1 mouse cellular context compared by ENCODE assay signal in the genomic region with DNA sequence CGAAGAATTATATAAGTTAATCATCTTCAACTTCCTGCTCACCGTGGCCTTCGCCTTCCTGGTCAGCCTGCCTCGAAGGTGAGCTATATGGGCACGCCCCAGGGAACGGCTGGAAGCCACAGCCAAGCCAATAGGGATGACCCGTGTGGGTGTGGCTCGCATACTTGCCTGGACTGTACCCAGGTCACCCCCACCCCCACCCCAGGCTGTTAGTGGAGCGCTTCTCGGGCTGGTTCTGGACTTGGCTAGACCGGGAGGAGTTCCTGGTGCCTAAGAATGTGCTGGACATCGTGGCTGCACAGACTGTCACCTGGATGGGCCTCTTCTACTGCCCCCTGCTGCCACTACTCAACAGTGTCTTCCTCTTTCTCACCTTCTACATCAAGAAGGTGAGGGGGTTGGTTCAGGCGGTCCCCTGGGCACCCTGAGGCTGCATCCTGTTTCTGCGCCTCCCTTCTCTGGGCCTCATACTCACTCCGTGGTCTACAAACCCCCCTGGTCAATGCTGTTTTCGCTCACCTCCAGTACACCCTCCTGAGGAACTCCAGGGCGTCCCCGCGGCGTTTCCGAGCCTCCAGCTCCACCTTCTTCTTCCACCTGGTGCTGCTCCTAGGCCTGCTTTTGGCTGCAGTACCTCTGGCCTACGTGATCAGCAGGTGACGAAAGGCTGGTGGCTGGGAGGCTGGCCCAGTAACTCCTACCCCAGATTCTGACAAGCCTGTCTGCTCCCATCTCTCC.
TF ChIP-seq lines count a peak whose summit lies in the region.

No protein-coding gene starts in this region.

TF ChIP-seq in MEL, 35 proteins besides CTCF, POLR2A, EP300 and RAD21:
- no peak for TF ChIP-seq UBTF (IDR thresholded peaks at IDR 0.05; ENCODE audit: borderline replicate concordance, insufficient read depth, low read depth, low read length)
- TF ChIP-seq TCF12 (IDR thresholded peaks at IDR 0.05; ENCODE audit: low read depth, low read length): no peak
- TF ChIP-seq MYB (IDR thresholded peaks at IDR 0.05; ENCODE audit: low read depth, low read length): no peak
- TF ChIP-seq NELFE (IDR thresholded peaks at IDR 0.05; ENCODE audit: low read depth, low read length): no peak
